In genomic region chr6:149303231-149303630, GRCm38 (mm10) we compare ENCODE assay signal across 3 mouse cellular contexts. TPM values are rescaled to one million over a fixed set of nuclear protein-coding genes. Genes with fewer than 3 reads are reported as not detected.
DNase-seq lines count a peak whose midpoint lies in the region; ATAC-seq and TF ChIP-seq lines count a peak whose summit lies in the region.
"Not testable (repeated sequence)": the region's sequence is repeated elsewhere in the genome, so short reads cannot be mapped to it uniquely, and the experiment has no call there.

No protein-coding gene starts in this region.

- H3K4me2 ChIP-seq in midbrain, embryonic 11.5 days = not testable (repeated sequence)

- not testable (repeated sequence) for H3K27ac ChIP-seq in kidney, adult 2 months (ENCODE audit: insufficient read depth, low read depth, low read length); midbrain, embryonic 11.5 days (ENCODE audit: low read depth, low read length)

- not testable (repeated sequence) for H3K4me3 ChIP-seq in kidney, adult 2 months (ENCODE audit: insufficient read depth, low read depth, low read length); midbrain, embryonic 11.5 days (ENCODE audit: low read depth, low read length)

- not testable (repeated sequence) for H3K9me3 ChIP-seq in midbrain, embryonic 11.5 days (ENCODE audit: control insufficient read depth, low read length)

- not testable (repeated sequence) for H3K27me3 ChIP-seq in kidney, adult 2 months (replicated peaks; ENCODE audit: control insufficient read depth, insufficient read depth, low read length); midbrain, embryonic 11.5 days (ENCODE audit: control insufficient read depth, insufficient read depth, low read length)

- ATAC-seq in midbrain, embryonic 11.5 days (ENCODE audit: low FRiP score) = not testable (repeated sequence)

- H3K36me3 ChIP-seq in kidney, adult 2 months (ENCODE audit: control insufficient read depth, insufficient read depth, low read length); midbrain, embryonic 11.5 days (ENCODE audit: control insufficient read depth, insufficient read depth, low read length): not testable (repeated sequence)

- H3K9ac ChIP-seq in midbrain, embryonic 11.5 days (ENCODE audit: low read length) = not testable (repeated sequence)

- not testable (repeated sequence) for TF ChIP-seq POLR2A in kidney, adult 2 months (IDR thresholded peaks at IDR 0.05; ENCODE audit: low read depth, low read length)

- peak; percentile 94 for DNase-seq in adipocyte (ENCODE audit: low spot score)
- DNase-seq in kidney, adult 2 months = peak; percentile 31
- DNase-seq in midbrain, embryonic 11.5 days (ENCODE audit: low spot score, missing footprints) = peak; percentile 10

- H3K4me1 ChIP-seq in kidney, adult 2 months (ENCODE audit: control insufficient read depth, insufficient read depth, low read length); midbrain, embryonic 11.5 days (ENCODE audit: control insufficient read depth, insufficient read depth, low read length): not testable (repeated sequence)

- TF ChIP-seq CTCF in kidney, adult 2 months (conservative IDR thresholded peaks at IDR 0.05; ENCODE audit: insufficient read depth, insufficient read length, low read depth, low read length) = not testable (repeated sequence)

RNA-seq across cellular contexts. Expression of gene Resf1, which starts 6.0 kb away (rescaled TPM):
- polyA plus RNA-seq in kidney, adult 2 months (2012; rRNA removed) = 9.6 and 11.8 TPM in 2 replicates
- polyA plus RNA-seq in midbrain, embryonic 11.5 days (2014; fragmentation: Nextera tagmentation; extraction: Ambion mirVana) = 42.0 and 44.5 TPM in 2 replicates

Comparison
In these comparisons a context has a peak if more than half of its experiments do, and no peak if none do; other contexts are left out.
1. DNase-seq: peak in every context shown above with its lines; median percentile 94 in adipocyte; 31 in kidney, adult 2 months; 10 in midbrain, embryonic 11.5 days.